Comparison of ENCODE assay signal across 8 mouse cellular contexts in genomic region chr6:49218275-49218802, GRCm38 (mm10). TPM values are rescaled to one million over a fixed set of nuclear protein-coding genes. Genes with fewer than 3 reads are reported as not detected.
DNase-seq lines count a peak whose midpoint lies in the region; ATAC-seq and TF ChIP-seq lines count a peak whose summit lies in the region.

No protein-coding gene starts in this region.

- ATAC-seq in neural tube, embryonic 11.5 days (ENCODE audit: insufficient read depth, low FRiP score, low TSS enrichment) = no peak
- no peak for ATAC-seq in embryonic facial prominence, embryonic 13.5 days (ENCODE audit: insufficient number of reproducible peaks, insufficient read depth, low FRiP score, low TSS enrichment, low read depth)
- no peak for ATAC-seq in hindbrain, embryonic 16.5 days
- no peak for ATAC-seq in erythroid progenitor cell, adult 5-6 weeks (replicated peaks; ENCODE audit: low FRiP score, poor library complexity, severe bottlenecking)

- H3K79me2 ChIP-seq in myocyte (ENCODE audit: control insufficient read depth, insufficient read depth) = no peaks in the 10 kb centered on the region

- peak overlapping the region; percentile 54 for H3K9ac ChIP-seq in neural tube, embryonic 11.5 days (ENCODE audit: low read length)
- peak overlapping the region; percentile 49; the same call in 1 of the 2 replicates for H3K9ac ChIP-seq in embryonic facial prominence, embryonic 13.5 days
- H3K9ac ChIP-seq in hindbrain, embryonic 16.5 days (ENCODE audit: low read depth, low read length) = no peak overlapping the region

- no peaks in the 10 kb centered on the region for H3K9me3 ChIP-seq in neural tube, embryonic 11.5 days (ENCODE audit: control insufficient read depth, low read length)
- H3K9me3 ChIP-seq in embryonic facial prominence, embryonic 13.5 days = no peaks in the 10 kb centered on the region
- H3K9me3 ChIP-seq in hindbrain, embryonic 16.5 days (ENCODE audit: control insufficient read depth, low read length) = no peaks in the 10 kb centered on the region

- no peak for TF ChIP-seq POLR2A in myocyte (IDR thresholded peaks at IDR 0.05; ENCODE audit: insufficient read length, low read depth)

- DNase-seq in neural tube, embryonic 11.5 days (ENCODE audit: low spot score) = no peak
- DNase-seq in neural tube, embryonic 10.5 days (ENCODE audit: extremely low spot score, low spot score) = no peak
- no peak for DNase-seq in adrenal gland, postnatal 10 days
- no peak for DNase-seq in frontal cortex, adult 2 months (ENCODE audit: extremely low spot score in 1 of 2, low spot score in 1 of 2)

- WGBS in neural tube, embryonic 11.5 days = under 1% methylated on average over 31 of the region's 31 CpGs
- WGBS in embryonic facial prominence, embryonic 13.5 days = under 1% methylated on average over 31 of the region's 31 CpGs
- WGBS in hindbrain, embryonic 16.5 days = under 1% methylated on average over 31 of the region's 31 CpGs

- H3K4me1 ChIP-seq in neural tube, embryonic 11.5 days (ENCODE audit: control insufficient read depth, insufficient read depth, low read length) = no peaks in the 10 kb centered on the region
- peaks cover 9% of the 10 kb centered on the region for H3K4me1 ChIP-seq in embryonic facial prominence, embryonic 13.5 days
- peaks cover 4% of the 10 kb centered on the region; the same call in 1 of the 2 replicates for H3K4me1 ChIP-seq in hindbrain, embryonic 16.5 days (ENCODE audit: control insufficient read depth, insufficient read depth, low read depth, low read length)

- H3ac ChIP-seq in myocyte (ENCODE audit: control insufficient read depth, insufficient read length) = no peak overlapping the region

- peak overlapping the region; percentile 50 for H3K4me2 ChIP-seq in neural tube, embryonic 11.5 days (ENCODE audit: low read depth)
- H3K4me2 ChIP-seq in embryonic facial prominence, embryonic 13.5 days = peak overlapping the region; percentile 74
- H3K4me2 ChIP-seq in hindbrain, embryonic 16.5 days (ENCODE audit: low read length) = peak overlapping the region; percentile 87
- peak overlapping the region; percentile 30 for H3K4me2 ChIP-seq in myocyte (ENCODE audit: low read depth)

- no peaks in the 10 kb centered on the region for H3K27me3 ChIP-seq in neural tube, embryonic 11.5 days (ENCODE audit: control insufficient read depth, insufficient read depth, low read length)
- H3K27me3 ChIP-seq in embryonic facial prominence, embryonic 13.5 days = no peaks in the 10 kb centered on the region
- H3K27me3 ChIP-seq in hindbrain, embryonic 16.5 days (replicated peaks; ENCODE audit: control insufficient read depth, insufficient read depth, low read length) = peaks cover 3% of the 10 kb centered on the region; the same call in 1 of the 2 replicates
- H3K27me3 ChIP-seq in myocyte (ENCODE audit: control insufficient read depth, insufficient read depth, insufficient read length) = peaks cover 57% of the 10 kb centered on the region

- no peak overlapping the region for H3K27ac ChIP-seq in neural tube, embryonic 11.5 days (ENCODE audit: low read depth, low read length)
- no peak overlapping the region for H3K27ac ChIP-seq in embryonic facial prominence, embryonic 13.5 days
- H3K27ac ChIP-seq in hindbrain, embryonic 16.5 days (ENCODE audit: low read depth, low read length) = no peak overlapping the region

- no peaks in the 10 kb centered on the region for H3K36me3 ChIP-seq in neural tube, embryonic 11.5 days (ENCODE audit: control insufficient read depth, insufficient read depth, low read length)
- H3K36me3 ChIP-seq in embryonic facial prominence, embryonic 13.5 days = no peaks in the 10 kb centered on the region
- no peaks in the 10 kb centered on the region for H3K36me3 ChIP-seq in hindbrain, embryonic 16.5 days (ENCODE audit: control insufficient read depth, insufficient read depth, low read length)
- H3K36me3 ChIP-seq in myocyte (ENCODE audit: control insufficient read depth, insufficient read depth) = no peaks in the 10 kb centered on the region

- H3K4me3 ChIP-seq in neural tube, embryonic 11.5 days (ENCODE audit: low read depth, low read length) = peak overlapping the region; percentile 45
- H3K4me3 ChIP-seq in embryonic facial prominence, embryonic 13.5 days = peak overlapping the region; percentile 57
- H3K4me3 ChIP-seq in hindbrain, embryonic 16.5 days (ENCODE audit: low read length) = peak overlapping the region; percentile 60
- H3K4me3 ChIP-seq in myocyte = no peak overlapping the region

TF ChIP-seq in myocyte, 11 proteins besides CTCF, POLR2A, EP300 and RAD21:
- TF ChIP-seq MYOD1 (IDR thresholded peaks at IDR 0.05; ENCODE audit: control insufficient read depth in 1 of 3, insufficient read length in 2 of 3, low read depth in 2 of 3) (no peak), SRF (IDR thresholded peaks at IDR 0.05; ENCODE audit: control insufficient read depth, insufficient read length, low read depth) (no peak), TCF3 (IDR thresholded peaks at IDR 0.05; ENCODE audit: insufficient read length, low read depth) (no peak), MYOG (IDR thresholded peaks at IDR 0.05; ENCODE audit: control insufficient read depth in 1 of 3, insufficient read depth in 1 of 3, insufficient read length in 2 of 3, low read depth in 2 of 3) (no peak), MAX (IDR thresholded peaks at IDR 0.05; ENCODE audit: low read depth) (no peak), POLR2AphosphoS2 (IDR thresholded peaks at IDR 0.05; ENCODE audit: insufficient read length, low read depth) (no peak), REST (IDR thresholded peaks at IDR 0.05; ENCODE audit: insufficient read depth, insufficient read length) (no peak), TCF12 (IDR thresholded peaks at IDR 0.05; ENCODE audit: insufficient read depth, poor library complexity, severe bottlenecking) (no peak), CEBPB (IDR thresholded peaks at IDR 0.05; ENCODE audit: insufficient read depth, poor library complexity, severe bottlenecking) (no peak), E2F4 (IDR thresholded peaks at IDR 0.05; ENCODE audit: insufficient read depth) (no peak), USF1 (IDR thresholded peaks at IDR 0.05; ENCODE audit: low read depth) (no peak)

RNA-seq across cellular contexts. Expression of gene Igf2bp3, which starts 3.6 kb away (rescaled TPM):
- 129 and 130 TPM in 2 replicates for polyA plus RNA-seq in neural tube, embryonic 11.5 days (2014; fragmentation: Nextera tagmentation; extraction: Ambion mirVana)
- 69.9 and 75.5 TPM in 2 replicates for polyA plus RNA-seq in embryonic facial prominence, embryonic 13.5 days (2015; fragmentation: Nextera tagmentation; extraction: Ambion mirVana)
- 15.5 and 19.2 TPM in 2 replicates for polyA plus RNA-seq in hindbrain, embryonic 16.5 days (2015; fragmentation: Nextera tagmentation; extraction: Ambion mirVana)
- 0.26 TPM for polyA plus RNA-seq in myocyte (2012; fragmentation: generic; extraction: Trizol)
- total RNA-seq in adrenal gland, postnatal 10 days (2021) = 1 to 10 TPM; 7.1 to 7.6 TPM
- not detected in 2 replicates for total RNA-seq in erythroid progenitor cell, adult 5-6 weeks (2015; ENCODE audit: low replicate concordance)
- total RNA-seq in erythroid progenitor cell, adult 5-6 weeks (2017; ENCODE audit: low replicate concordance) = not detected in 2 replicates
- 0.06 and 0.13 TPM in 2 replicates for polyA plus RNA-seq in frontal cortex, adult 2 months (2012; rRNA removed)

RNA-seq across cellular contexts. Expression of gene Tra2a, which starts 45.5 kb away (rescaled TPM):
- 50.0 and 54.7 TPM in 2 replicates for polyA plus RNA-seq in neural tube, embryonic 11.5 days (2014; fragmentation: Nextera tagmentation; extraction: Ambion mirVana)
- polyA plus RNA-seq in embryonic facial prominence, embryonic 13.5 days (2015; fragmentation: Nextera tagmentation; extraction: Ambion mirVana) = 136 and 143 TPM in 2 replicates
- 97.0 and 97.9 TPM in 2 replicates for polyA plus RNA-seq in hindbrain, embryonic 16.5 days (2015; fragmentation: Nextera tagmentation; extraction: Ambion mirVana)
- 26.5 TPM for polyA plus RNA-seq in myocyte (2012; fragmentation: generic; extraction: Trizol)
- total RNA-seq in adrenal gland, postnatal 10 days (2021) = 10 to 100 TPM; 47.8 to 51.1 TPM
- 176 and 196 TPM in 2 replicates for total RNA-seq in erythroid progenitor cell, adult 5-6 weeks (2015; ENCODE audit: low replicate concordance)
- 116 and 133 TPM in 2 replicates for total RNA-seq in erythroid progenitor cell, adult 5-6 weeks (2017; ENCODE audit: low replicate concordance)
- polyA plus RNA-seq in frontal cortex, adult 2 months (2012; rRNA removed) = 122 and 139 TPM in 2 replicates

Comparison
In these comparisons a context has a peak if more than half of its experiments do, and no peak if none do; other contexts are left out.
1. H3K4me2 ChIP-seq: peak in every context shown above with its lines; median percentile 87 in hindbrain, embryonic 16.5 days; 74 in embryonic facial prominence, embryonic 13.5 days; 50 in neural tube, embryonic 11.5 days; 30 in myocyte.
2. RNA of gene Igf2bp3, which starts 3.6 kb away (polyA plus RNA-seq): 129 to 130 TPM in neural tube, embryonic 11.5 days, 69.9 to 75.5 TPM in embryonic facial prominence, embryonic 13.5 days and 15.5 to 19.2 TPM in hindbrain, embryonic 16.5 days; 0.26 TPM in myocyte (single experiment) and 0.06 to 0.13 TPM in frontal cortex, adult 2 months; every median in the first group is over 10 times any median in the second.